Mouse (Mus musculus) brown adipose tissue, adult 24 weeks (tissue): Measurements from ENCODE around the gene Snrnp35. TPM values are rescaled to one million over a fixed set of nuclear protein-coding genes. Genes with fewer than 3 reads are reported as not detected.
"Not testable (repeated sequence)": the region's sequence is repeated elsewhere in the genome, so short reads cannot be mapped to it uniquely, and the experiment has no call there.

Source experiments
- H3K27ac ChIP-seq: fragments of 200-500 bp; replicated peaks from 2 replicates; pipeline ENCODE4 v1.5.1; 2012; ENCODE audit warnings: low read depth, mild to moderate bottlenecking, low read length
- H3K4me1 ChIP-seq: fragments of 200-500 bp; 2 replicates; pipeline ENCODE4 v1.6.1; 2012; ENCODE audit warnings: low read length, mixed read lengths; ENCODE audit not compliant: control insufficient read depth, insufficient read depth, insufficient read length
- H3K4me3 ChIP-seq: fragments of 200-500 bp; 2 replicates; pipeline ENCODE4 v1.5.1; 2012; ENCODE audit warnings: low read depth, mild to moderate bottlenecking, low read length, moderate library complexity; ENCODE audit not compliant: insufficient read depth
- polyA plus RNA-seq: library from polyadenylated mRNA; stranded (reverse); fragments of >200 nt; gene quantifications from 2 replicates; pipeline ENCODE4 v1.2.4, GENCODE M21; 2012; ENCODE audit not compliant: missing spikeins, insufficient read depth, insufficient read length

Snrnp35 gene
- polyA plus RNA-seq, 1 experiment: 12.4 TPM

DNA sequence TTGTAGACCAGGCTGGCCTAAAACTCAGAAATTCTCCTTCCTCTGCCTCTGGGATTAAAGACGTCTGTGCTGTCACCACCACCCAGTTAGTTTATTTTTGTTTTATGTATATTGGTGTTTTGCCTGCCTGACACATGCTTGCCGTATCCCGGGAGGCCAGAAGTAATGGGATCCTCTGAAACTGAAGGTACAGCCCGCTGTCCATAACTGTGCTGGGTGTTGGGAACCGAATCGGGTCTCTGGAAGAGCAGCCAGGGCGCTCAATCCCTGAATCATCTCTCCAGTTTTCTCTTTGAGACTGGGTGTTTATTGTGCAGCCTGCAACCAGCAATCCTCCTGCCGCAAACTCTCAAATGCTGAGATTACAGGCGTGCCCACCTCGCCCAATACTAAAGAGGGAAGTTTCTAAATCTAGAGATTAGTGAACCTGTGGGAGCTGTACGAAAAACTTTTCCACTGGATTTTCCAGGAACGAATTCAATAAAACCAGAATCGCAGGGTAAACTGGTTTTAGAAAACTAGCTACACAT is 433 bp upstream of the Snrnp35 start:
- peak overlapping the region; percentile 76 for H3K4me3 ChIP-seq
- no peaks in the 10 kb centered on the region for H3K4me1 ChIP-seq
- H3K27ac ChIP-seq: peak overlapping the region; percentile 92

DNA sequence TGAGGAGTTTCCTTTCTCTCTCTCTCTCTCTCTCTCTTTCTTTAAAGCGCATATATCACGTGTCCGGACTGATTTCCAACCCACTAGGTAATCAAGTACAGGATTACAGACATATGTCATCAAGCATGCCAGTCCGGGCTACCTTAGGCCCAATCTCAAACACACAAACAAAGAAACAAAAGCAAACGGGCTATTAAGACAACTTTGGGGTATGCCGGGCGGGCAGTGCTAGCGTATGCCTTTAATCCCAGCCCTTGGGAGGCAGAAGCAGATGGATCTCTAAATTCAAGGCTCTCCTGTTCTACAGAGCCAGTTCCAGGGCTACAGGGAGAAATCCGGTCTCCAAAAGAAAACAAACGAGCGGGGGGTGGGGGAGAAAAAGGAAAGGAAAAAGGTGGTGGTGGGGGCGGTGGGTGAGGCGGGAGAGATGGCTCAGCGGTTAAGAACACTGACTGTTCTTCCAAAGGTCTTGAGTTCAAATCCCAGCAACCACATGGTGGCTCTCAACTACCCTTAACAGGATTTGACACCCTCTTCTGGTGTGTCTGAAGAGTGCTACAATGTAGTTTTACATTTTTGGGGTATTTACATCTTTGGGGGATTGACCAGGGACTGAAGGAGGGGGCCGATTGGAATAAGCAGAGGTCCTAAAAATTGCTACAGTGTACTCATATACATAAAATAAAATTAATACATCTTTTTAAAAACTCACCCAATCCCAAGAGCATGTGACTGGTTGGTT is 892 bp downstream of the Snrnp35 start:
- peak overlapping the region; percentile 76 for H3K4me3 ChIP-seq
- H3K27ac ChIP-seq: peak overlapping the region; percentile 92
- no peaks in the 10 kb centered on the region for H3K4me1 ChIP-seq

DNA sequence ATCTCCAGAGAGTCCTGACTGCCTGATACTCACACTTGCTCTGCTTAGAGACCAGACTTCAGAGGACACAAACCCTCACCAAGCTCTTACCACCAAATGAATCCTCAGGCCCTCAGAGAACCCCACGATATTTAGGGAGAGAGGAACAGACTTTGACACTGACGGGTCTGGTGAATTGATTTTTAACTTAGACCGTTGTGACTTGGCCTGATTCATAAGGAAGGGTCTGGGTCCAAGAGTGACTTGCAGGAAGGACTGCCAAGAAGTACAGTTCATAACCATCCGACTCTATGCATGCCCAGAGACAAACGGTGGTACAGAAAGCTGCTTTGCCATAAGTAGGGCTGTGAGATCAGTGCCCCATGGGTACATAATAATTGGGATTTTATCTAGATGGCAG is 2.7 kb downstream of the Snrnp35 start:
- Histone ChIP-seq H3K4me1 (no peaks in the 10 kb centered on the region), H3K27ac (no peak overlapping the region), H3K4me3 (no peak overlapping the region)

DNA sequence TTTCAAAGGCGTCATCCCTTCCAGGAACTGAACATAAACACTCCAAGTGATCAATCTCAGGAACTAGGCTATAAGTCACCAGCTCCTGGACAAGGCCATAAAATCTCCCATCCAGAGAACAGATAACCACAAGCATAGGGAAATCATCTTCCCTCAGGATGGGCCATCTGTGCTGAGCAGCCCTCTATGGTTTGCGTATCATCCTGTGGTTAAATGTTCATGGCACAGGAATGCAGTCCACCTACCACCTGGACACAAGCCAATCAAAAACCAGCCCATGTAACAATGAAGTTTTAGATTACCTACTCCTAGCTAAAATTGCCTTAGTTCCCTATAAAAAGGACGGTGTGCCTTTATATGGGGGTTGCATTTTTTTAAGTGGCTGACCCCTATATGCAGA is 6.0 kb downstream of the Snrnp35 start:
- Histone ChIP-seq H3K4me3 (no peak overlapping the region), H3K4me1 (no peaks in the 10 kb centered on the region)

DNA sequence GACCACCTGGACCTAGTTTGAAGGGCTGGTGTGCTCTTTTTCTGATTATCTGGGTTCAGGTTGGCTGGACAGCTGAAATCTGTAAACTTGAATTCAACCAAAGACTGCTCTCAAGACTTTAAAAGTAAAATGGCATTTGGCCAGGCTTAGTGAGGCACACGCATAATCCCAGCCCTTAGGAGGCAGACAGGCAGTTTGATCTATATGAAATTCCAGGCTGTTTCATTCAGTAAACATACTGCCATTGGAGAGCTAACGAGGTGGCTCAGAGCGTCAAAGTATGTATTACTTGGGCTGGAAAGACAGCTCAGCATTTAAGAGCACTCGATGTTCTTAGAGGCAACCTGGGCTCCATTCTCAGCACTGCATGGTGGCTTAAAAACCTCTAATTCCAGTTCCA is 8.8 kb downstream of the Snrnp35 start:
- H3K4me1 ChIP-seq: no peaks in the 10 kb centered on the region
- no peak overlapping the region for H3K4me3 ChIP-seq
- H3K27ac ChIP-seq: no peak overlapping the region

More for the DNA sequence above, 6.0 kb downstream of the Snrnp35 start:
- H3K27ac ChIP-seq: no peak overlapping the region

DNA sequence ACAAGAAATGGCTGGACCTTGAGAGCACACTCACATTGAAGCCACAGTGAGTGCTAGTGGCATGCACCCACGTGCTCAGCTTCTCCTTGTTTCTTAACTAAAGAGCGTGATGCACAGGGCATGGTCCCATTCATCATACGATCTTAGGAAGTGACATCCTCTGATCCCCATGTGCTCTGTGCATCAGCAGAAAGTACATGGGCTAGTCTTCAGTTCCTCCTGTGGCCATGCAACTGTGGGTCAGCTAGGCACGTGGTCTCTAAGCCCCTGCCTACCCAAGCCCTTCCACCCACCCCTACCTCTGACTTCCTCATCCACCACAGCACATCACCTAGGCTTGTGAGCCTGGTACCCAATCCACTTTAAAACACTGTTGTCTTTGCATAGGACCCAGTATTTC is 9.7 kb downstream of the Snrnp35 start:
- Histone ChIP-seq H3K27ac (no peak overlapping the region), H3K4me1 (no peaks in the 10 kb centered on the region), H3K4me3 (no peak overlapping the region)

DNA sequence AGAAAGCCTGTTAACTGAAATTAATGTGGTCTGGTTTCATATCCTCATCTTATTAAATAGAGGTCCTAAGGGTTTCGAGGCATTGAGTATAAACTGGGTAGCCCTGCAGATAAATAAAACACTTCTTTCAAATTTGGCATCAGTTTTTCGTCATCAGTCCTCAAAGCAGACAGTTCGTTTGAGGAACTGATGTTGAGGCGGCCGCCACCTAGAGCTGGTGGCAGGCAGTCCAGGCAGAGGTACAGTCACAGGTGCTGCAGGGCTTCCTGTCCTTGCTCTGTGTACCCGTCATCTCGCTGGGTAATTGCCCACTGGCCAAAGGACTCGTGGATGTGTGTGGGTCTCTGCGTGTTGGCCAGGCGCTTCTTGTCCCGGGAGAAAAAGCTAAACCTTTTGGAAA is 10.5 kb downstream of the Snrnp35 start:
- Histone ChIP-seq H3K4me1 (peaks cover 5% of the 10 kb centered on the region; the same call in 1 of the 2 replicates), H3K27ac (no peak overlapping the region), H3K4me3 (no peak overlapping the region)

DNA sequence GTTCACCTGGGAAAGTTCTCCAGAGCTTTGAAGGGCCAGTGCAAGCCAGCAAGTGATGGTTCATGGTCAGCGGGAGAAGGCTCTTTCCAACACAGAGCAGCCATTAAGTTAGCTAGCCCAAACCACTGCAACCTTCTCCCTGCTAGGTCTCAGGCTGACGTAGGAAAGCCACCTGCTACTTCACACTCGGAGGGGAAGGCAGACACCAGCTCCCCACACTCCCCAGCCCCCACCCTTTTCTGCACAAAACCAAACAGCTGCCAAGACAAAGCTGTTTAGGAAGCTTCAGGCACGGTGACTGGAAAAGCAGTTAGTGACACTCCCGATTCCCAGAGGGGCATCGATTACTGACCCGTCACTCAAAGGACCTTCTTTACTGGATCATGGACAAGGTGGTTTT is 12.6 kb downstream of the Snrnp35 start:
- Histone ChIP-seq H3K27ac (no peak overlapping the region), H3K4me1 (peaks cover 8% of the 10 kb centered on the region; the same call in 1 of the 2 replicates), H3K4me3 (no peak overlapping the region)

DNA sequence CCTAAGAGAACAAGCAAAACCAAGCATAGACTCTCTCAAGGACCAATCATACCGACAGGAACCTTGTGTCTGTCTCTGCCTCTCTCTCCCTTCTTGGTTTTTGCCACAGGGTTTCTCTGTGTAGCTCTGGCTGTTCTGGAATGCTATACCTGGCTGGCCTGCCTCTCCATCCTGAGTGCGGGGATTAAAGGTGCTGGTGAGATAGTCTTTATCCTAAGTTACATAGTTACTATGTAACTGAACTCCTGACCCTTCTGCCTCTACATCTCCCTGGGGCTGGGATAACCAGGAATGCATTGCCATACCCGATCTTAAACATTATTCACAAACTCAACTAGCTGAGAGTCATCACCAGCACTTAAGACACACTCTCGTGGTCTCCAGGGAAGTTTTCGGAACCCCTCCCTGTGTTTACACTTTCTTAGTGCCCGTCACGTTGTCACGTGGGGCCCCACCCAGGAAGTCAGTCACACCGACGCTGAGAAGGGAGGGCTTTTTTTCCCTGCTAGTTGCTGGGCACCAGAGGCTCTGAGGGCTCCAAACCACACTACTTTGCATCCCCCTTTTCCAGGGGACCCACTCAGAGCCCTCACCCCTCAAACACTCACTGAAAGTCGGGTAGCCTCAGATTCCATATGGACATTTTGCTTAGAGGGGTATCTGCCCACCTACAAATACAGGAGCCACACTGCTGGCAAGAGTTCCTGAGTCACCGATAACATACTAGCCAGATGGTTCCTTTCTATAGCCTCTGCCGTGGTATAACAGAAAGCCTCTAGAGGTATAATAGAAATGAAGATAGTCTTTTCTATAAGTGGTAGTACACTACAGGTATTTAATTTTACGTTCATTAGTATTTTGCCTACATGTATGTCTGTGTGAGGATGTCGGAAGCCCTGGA is 13.9 kb downstream of the Snrnp35 start:
- Histone ChIP-seq H3K4me1 (peaks cover 10% of the 10 kb centered on the region; the same call in 1 of the 2 replicates), H3K4me3 (no peak overlapping the region), H3K27ac (no peak overlapping the region; the same call in 1 of the 2 replicates)

DNA sequence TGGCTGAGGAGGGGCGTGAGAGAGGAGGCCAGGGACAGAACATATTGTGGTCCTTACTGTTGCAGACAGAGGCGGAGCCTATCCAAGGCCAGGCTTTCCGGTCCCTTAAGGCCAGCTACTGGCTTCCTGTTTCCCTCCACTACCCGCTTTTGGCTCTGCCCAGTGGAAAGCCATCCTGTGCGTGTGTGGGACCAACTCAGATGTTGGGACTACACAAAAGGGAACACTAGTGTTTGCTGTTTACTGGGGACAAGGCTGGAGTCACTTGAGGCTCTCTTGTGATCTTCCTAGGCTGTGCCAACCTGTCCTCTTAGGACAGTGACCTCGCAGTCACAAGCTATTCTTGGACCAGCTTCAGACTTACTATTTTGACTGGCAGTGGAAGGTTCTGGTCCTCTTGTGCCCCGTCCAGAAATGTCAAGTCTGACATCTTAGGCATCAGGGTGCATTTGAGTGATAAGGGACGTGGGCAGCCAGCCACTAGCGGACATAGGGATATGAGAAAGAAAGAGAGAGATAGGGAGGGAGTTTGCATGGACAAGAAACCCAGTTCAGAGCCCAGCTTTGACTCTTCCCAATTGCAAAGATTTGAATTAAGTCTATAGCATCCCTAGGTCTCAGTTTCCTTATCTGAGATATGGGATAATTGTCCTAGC is 15.4 kb downstream of the Snrnp35 start:
- Histone ChIP-seq H3K4me3 (no peak overlapping the region), H3K4me1 (peaks cover 10% of the 10 kb centered on the region; the same call in 1 of the 2 replicates), H3K27ac (peak overlapping the region; percentile 55)

DNA sequence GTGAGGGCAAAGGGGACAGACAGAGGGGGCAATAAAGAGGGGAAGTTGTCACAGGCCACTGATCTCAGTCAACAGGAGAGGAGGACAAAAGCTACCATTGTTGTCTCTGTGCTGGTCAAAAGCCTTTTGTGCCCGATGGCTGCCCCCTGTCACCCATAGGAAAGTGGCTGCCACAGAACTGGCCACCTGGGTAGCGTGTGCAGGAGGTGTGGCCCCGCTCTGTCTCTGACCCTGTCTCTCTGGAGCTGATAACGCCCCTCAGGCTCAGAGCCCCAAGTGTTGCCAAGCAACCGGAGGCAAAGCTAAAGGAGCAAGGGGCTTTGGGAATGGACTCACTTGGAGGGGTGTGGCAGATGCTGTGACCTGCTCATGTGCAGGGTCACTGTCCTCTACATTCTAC is 16.1 kb downstream of the Snrnp35 start:
- H3K4me3 ChIP-seq: no peak overlapping the region
- H3K27ac ChIP-seq: no peak overlapping the region
- H3K4me1 ChIP-seq: peaks cover 10% of the 10 kb centered on the region; the same call in 1 of the 2 replicates

DNA sequence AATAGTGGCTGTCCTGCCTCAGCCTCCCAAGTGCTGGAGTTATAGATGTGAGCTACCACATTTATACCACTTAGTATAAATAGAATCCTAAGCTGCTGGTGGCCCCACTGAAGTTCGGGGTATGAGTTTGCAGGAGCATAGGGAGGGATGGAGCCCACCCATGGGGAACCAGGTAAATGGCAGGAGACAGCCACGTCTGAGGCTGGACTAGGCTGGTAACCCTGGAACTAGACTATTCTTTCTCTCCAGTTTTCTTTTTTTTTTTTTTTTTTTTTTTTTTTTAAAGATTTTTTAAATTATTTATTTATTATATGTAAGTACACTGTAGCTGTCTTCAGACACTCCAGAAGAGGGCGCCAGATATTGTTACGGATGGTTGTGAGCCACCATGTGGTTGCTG is 17.1 kb downstream of the Snrnp35 start:
- not testable (repeated sequence) for H3K4me3 ChIP-seq, H3K27ac ChIP-seq, H3K4me1 ChIP-seq

DNA sequence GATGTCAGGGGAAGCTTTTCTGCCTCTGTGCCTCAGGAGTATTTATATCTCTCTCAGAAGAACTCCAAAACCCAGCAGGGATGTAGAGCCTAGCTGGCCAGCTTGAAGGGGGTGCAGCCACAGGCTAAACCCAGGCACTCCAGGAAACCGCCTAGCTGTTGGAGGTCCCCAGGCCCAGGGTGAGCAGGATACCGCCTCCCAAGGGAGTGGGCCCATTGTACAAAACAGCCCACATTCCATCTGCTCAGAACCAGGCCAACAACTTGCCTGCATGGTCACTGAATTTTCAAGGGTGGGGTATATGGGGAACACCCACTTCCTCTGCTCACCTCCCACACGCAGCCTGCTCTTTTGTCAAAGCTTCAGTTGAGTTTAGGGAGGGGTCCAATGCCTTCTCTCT is 17.6 kb downstream of the Snrnp35 start:
- H3K4me3 ChIP-seq: no peak overlapping the region
- H3K27ac ChIP-seq: no peak overlapping the region
- H3K4me1 ChIP-seq: peaks cover 10% of the 10 kb centered on the region; the same call in 1 of the 2 replicates

DNA sequence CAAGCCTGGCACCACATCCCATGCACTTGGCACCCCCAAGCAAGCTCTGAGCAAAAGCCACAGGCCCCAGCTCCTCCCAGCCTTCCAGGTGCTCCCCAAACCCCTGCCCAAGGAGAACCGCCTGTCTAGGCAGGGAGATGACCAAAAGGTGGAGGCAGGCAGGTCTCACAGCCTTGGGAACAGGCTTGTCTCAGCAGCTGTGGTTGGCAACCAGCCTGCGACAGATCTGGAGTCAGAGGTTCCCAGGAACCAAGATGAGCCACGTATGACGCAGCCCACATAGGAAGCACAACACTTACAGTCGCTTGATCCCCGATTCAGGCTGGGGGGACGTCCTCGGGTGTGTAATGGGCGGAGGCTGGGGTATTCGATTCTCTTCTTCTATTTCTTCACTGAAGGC is 18.6 kb downstream of the Snrnp35 start:
- Histone ChIP-seq H3K27ac (no peak overlapping the region), H3K4me3 (no peak overlapping the region), H3K4me1 (peaks cover 10% of the 10 kb centered on the region; the same call in 1 of the 2 replicates)

DNA sequence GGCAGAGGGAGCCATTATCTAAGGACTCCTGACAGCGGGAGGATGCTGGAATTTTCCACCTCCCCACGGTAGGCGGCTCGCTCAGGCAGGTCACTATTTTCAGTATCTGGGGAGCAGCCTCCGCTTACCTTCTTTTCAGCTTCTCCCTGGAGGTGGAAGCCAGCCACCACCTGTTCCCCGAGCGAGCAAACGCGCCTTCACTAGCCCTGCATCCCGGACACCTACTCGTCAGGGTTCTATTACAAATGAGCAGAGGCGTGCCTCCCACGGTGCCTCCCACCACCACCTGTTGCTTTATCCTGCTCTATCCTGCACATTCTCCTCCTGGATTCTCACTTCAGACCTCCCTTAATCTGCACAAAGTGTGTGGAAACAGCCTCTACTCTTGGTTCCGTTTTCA is 20.8 kb downstream of the Snrnp35 start:
- Histone ChIP-seq H3K4me1 (peaks cover 3% of the 10 kb centered on the region; the same call in 1 of the 2 replicates), H3K27ac (no peak overlapping the region)

More for the DNA sequence above, 20.8 kb downstream of the Snrnp35 start:
- no peak overlapping the region for H3K4me3 ChIP-seq
